Mouse (Mus musculus) retina, embryonic 14.5 days (tissue): ENCODE results near the gene Gatd1.
"Not testable (repeated sequence)": the region's sequence is repeated elsewhere in the genome, so short reads cannot be mapped to it uniquely, and the experiment has no call there.

Experiments used
- DNase-seq: peaks from one replicate; pipeline ENCODE4 v3.0.0-alpha.2; 2015; ENCODE audit warnings: low spot score

The Gatd1 gene

GRCm38 (mm10) chr7:141413809-141414584, at the start of gene Gatd1:
TSS of gene Gatd1 (minus strand) at chr7:141414136.
- DNase-seq: peak; percentile 100

GRCm38 (mm10) chr7:141462333-141462821, 48.4 kb upstream of the Gatd1 start:
- no peak for DNase-seq

GRCm38 (mm10) chr7:141461521-141462332, 47.8 kb upstream of the Gatd1 start:
- no peak for DNase-seq

GRCm38 (mm10) chr7:141460391-141461113, 46.6 kb upstream of the Gatd1 start, which contains the start of gene Cracr2b:
TSS of gene Cracr2b (plus strand) at chr7:141461094.
- no peak for DNase-seq

GRCm38 (mm10) chr7:141460001-141460390, 46.1 kb upstream of the Gatd1 start:
- DNase-seq: no peak

GRCm38 (mm10) chr7:141459301-141459711, 45.4 kb upstream of the Gatd1 start:
- DNase-seq: no peak

- DNase-seq: no peak
Measured at GRCm38 (mm10) chr7:141458661-141459060, 44.7 kb upstream of the Gatd1 start.

- peak; percentile 70 for DNase-seq
Measured at GRCm38 (mm10) chr7:141457986-141458660, 44.2 kb upstream of the Gatd1 start.

GRCm38 (mm10) chr7:141457236-141457635, 43.3 kb upstream of the Gatd1 start:
- no peak for DNase-seq

GRCm38 (mm10) chr7:141456739-141457138, 42.8 kb upstream of the Gatd1 start:
- no peak for DNase-seq

- DNase-seq: peak; percentile 69
Measured at GRCm38 (mm10) chr7:141455610-141456314, 41.8 kb upstream of the Gatd1 start.

GRCm38 (mm10) chr7:141454967-141455551, 41.1 kb upstream of the Gatd1 start, which contains the start of gene Pnpla2:
TSS of gene Pnpla2 (plus strand) at chr7:141455198.
- DNase-seq: peak; percentile 95

GRCm38 (mm10) chr7:141453636-141454035, 39.7 kb upstream of the Gatd1 start:
- DNase-seq: no peak

GRCm38 (mm10) chr7:141451928-141452327, 38.0 kb upstream of the Gatd1 start:
- DNase-seq: no peak

GRCm38 (mm10) chr7:141447110-141447991, 33.4 kb upstream of the Gatd1 start, which contains the start of gene Rplp2:
TSS of gene Rplp2 (plus strand) at chr7:141447370.
- DNase-seq: peak; percentile 94

- not testable (repeated sequence) for DNase-seq
Measured at GRCm38 (mm10) chr7:141446374-141446773, 32.4 kb upstream of the Gatd1 start.

GRCm38 (mm10) chr7:141443828-141444237, 29.9 kb upstream of the Gatd1 start, which contains the start of gene Pidd1:
TSS of gene Pidd1 (minus strand) at chr7:141444025.
- peak; percentile 78 for DNase-seq

- DNase-seq: peak; percentile 73
Measured at GRCm38 (mm10) chr7:141443081-141443821, 29.3 kb upstream of the Gatd1 start.
